Mouse (Mus musculus): Measurements from ENCODE around the gene Col7a1.

DNA sequence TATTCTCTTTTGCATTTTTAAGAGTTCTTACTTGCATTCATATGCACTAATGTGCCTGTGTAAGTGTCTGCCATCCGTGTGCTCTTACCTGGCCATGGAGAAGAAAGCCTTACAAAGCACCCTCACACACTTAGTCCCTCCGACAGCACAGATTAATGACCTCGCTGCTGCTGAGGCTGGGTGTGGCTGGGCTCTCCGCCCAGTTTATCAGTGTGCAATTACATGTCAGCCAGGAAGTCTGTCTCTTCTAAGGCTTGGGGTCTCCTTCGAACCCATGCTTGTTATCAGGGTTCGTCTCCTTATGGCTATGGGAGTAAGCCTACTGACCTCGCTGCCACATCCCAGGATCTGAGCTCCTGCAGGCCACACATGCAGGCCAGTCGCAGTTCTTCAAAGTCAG is 62.0 kb downstream of the Col7a1 start:
- TF ChIP-seq CTCF (IDR thresholded peaks at IDR 0.05; ENCODE audit: control insufficient read depth, insufficient read depth, insufficient read length) (no peak), MYOD1 (IDR thresholded peaks at IDR 0.05; ENCODE audit: control insufficient read depth, insufficient read length, low read depth) (no peak), FOSL1 (IDR thresholded peaks at IDR 0.05; ENCODE audit: insufficient read depth, low read length, poor library complexity, severe bottlenecking) (no peak)

Measured in C2C12 (cell line).